In the genomic region with DNA sequence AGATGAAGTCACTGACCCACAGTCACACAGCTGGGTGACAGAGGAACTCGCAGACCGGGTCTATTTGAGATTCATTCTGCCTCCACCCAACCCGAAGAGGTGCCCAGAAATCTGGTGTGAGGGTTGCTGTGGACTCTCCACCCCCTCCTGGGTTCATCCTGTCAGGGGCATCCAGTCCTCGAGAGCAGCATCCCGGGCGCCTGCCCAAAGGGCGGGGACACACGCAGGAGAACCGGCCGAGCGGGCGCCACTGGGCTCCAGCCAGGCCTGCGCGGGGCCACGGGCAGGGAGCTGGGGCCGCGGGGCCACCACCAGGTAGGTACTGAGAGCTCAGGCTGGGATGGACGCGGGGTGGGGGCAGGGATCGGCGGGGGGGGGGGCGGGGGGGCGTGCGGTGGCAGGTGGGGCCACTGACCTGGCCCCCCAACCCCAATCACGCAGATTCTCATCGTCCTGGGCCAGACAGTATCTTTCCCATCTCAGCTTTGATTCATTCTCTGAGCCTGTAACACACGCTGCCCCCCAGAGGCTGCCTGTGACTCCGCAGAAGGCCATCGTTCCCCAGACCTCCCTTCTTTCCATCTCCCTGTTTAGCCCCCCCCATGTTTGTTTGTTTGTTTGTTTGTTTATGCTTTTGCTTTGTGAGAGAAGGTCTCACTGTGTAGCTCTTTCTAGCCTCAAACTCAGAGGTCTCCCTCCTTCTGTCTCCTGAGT, we compare ENCODE assay signal across 8 mouse cellular contexts. TPM values are rescaled to one million over a fixed set of nuclear protein-coding genes. Genes with fewer than 3 reads are reported as not detected.
DNase-seq lines count a peak whose midpoint lies in the region; ATAC-seq and TF ChIP-seq lines count a peak whose summit lies in the region.

TSS of gene Nkpd1 (plus strand) at position 187 of the 714 bp plus-strand sequence.

- H3K27ac ChIP-seq in heart, embryonic 15.5 days, result no peak within 1 kb of the TSS
- no peak within 1 kb of the TSS for H3K27ac ChIP-seq in MEL (ENCODE audit: control insufficient read depth, low read depth, low read length)
- no peak within 1 kb of the TSS for H3K27ac ChIP-seq in embryonic facial prominence, embryonic 13.5 days
- 0 out of 2 replicates have a peak within 1 kb of the TSS, but pooled peaks have one; percentile 26 for H3K27ac ChIP-seq in limb, embryonic 10.5 days
- H3K27ac ChIP-seq in neural tube, embryonic 14.5 days (ENCODE audit: low read depth, low read length), result no peak within 1 kb of the TSS

- TF ChIP-seq RAD21 in MEL (IDR thresholded peaks at IDR 0.05; ENCODE audit: low read depth, low read length), result peak; percentile 15

- peaks cover 64% of the 10 kb centered on the region for H3K27me3 ChIP-seq in heart, embryonic 15.5 days
- no peaks in the 10 kb centered on the region for H3K27me3 ChIP-seq in MEL (ENCODE audit: control insufficient read depth in 1 of 2, insufficient read depth in 2 of 2, low read length in 2 of 2)
- peaks cover 68% of the 10 kb centered on the region for H3K27me3 ChIP-seq in embryonic facial prominence, embryonic 13.5 days
- H3K27me3 ChIP-seq in limb, embryonic 10.5 days (ENCODE audit: low read depth, poor library complexity, severe bottlenecking), result peaks cover 69% of the 10 kb centered on the region
- peaks cover 38% of the 10 kb centered on the region for H3K27me3 ChIP-seq in neural tube, embryonic 14.5 days (ENCODE audit: control insufficient read depth, insufficient read depth, low read length)

- peaks cover 2% of the 10 kb centered on the region; the same call in 1 of the 2 replicates for H3K79me2 ChIP-seq in MEL (ENCODE audit: control insufficient read depth, insufficient read depth, low read length, poor library complexity)

- TF ChIP-seq POLR2A in MEL (IDR thresholded peaks at IDR 0.05; ENCODE audit: control insufficient read depth in 1 of 2, insufficient read depth in 1 of 2, low read depth in 1 of 2, low read length in 2 of 2, poor library complexity in 1 of 2), result no peak

- H3K9me3 ChIP-seq in heart, embryonic 15.5 days (replicated peaks), result no peaks in the 10 kb centered on the region
- H3K9me3 ChIP-seq in MEL (replicated peaks; ENCODE audit: insufficient read depth, low read length), result no peaks in the 10 kb centered on the region
- H3K9me3 ChIP-seq in embryonic facial prominence, embryonic 13.5 days, result no peaks in the 10 kb centered on the region
- H3K9me3 ChIP-seq in limb, embryonic 10.5 days (replicated peaks), result no peaks in the 10 kb centered on the region
- no peaks in the 10 kb centered on the region for H3K9me3 ChIP-seq in neural tube, embryonic 14.5 days (ENCODE audit: control insufficient read depth, low read length)

- 4% methylated on average over 28 of the region's 29 CpGs for WGBS in heart, embryonic 15.5 days
- 6% methylated on average over 20 of the region's 29 CpGs for WGBS in embryonic facial prominence, embryonic 13.5 days
- WGBS in limb, embryonic 10.5 days, result 6% methylated on average over 29 of the region's 29 CpGs
- WGBS in neural tube, embryonic 14.5 days, result 6% methylated on average over 19 of the region's 29 CpGs

- H3K9ac ChIP-seq in heart, embryonic 15.5 days, result peak within 1 kb of the TSS; percentile 38
- H3K9ac ChIP-seq in MEL (ENCODE audit: control insufficient read depth, low read depth, low read length, poor library complexity, severe bottlenecking), result no peak within 1 kb of the TSS
- peak within 1 kb of the TSS; percentile 65 for H3K9ac ChIP-seq in embryonic facial prominence, embryonic 13.5 days
- H3K9ac ChIP-seq in neural tube, embryonic 14.5 days (replicated peaks; ENCODE audit: low read depth, low read length), result peak within 1 kb of the TSS; percentile 52

- no peak for TF ChIP-seq EP300 in MEL (IDR thresholded peaks at IDR 0.05; ENCODE audit: low read depth in 1 of 2, low read length in 2 of 2)

- DNase-seq in heart, adult 18-20 months, result no peak
- peak; percentile 23 for DNase-seq in MEL (ENCODE audit: low read depth, low spot score)
- DNase-seq in limb, embryonic 10.5 days (ENCODE audit: low spot score), result peak; percentile 51
- no peak for DNase-seq in thymus, postnatal 36 days
- no peak for DNase-seq in gastrocnemius, postnatal 10 days

- H3K4me3 ChIP-seq in heart, embryonic 15.5 days, result peak within 1 kb of the TSS; percentile 17; the same call in 1 of the 2 replicates
- H3K4me3 ChIP-seq in MEL (ENCODE audit: control insufficient read depth in 1 of 2, insufficient read depth in 1 of 2, low read depth in 2 of 2, low read length in 2 of 2), result no peak within 1 kb of the TSS
- H3K4me3 ChIP-seq in embryonic facial prominence, embryonic 13.5 days, result peak within 1 kb of the TSS; percentile 22
- peak within 1 kb of the TSS; percentile 42 for H3K4me3 ChIP-seq in limb, embryonic 10.5 days
- peak within 1 kb of the TSS; percentile 9; the same call in 1 of the 2 replicates for H3K4me3 ChIP-seq in neural tube, embryonic 14.5 days (ENCODE audit: low read depth, low read length)

- peak; percentile 43 to 77 (median 60) for TF ChIP-seq CTCF in MEL (IDR thresholded peaks at IDR 0.05 in 2 of 3, conservative IDR thresholded peaks at IDR 0.05 in 1 of 3; ENCODE audit: control insufficient read depth in 1 of 3, insufficient read depth in 1 of 3, low read depth in 2 of 3, low read length in 3 of 3, poor library complexity in 1 of 3, severe bottlenecking in 1 of 3)

- no peaks in the 10 kb centered on the region for H3K36me3 ChIP-seq in heart, embryonic 15.5 days
- H3K36me3 ChIP-seq in MEL (ENCODE audit: control insufficient read depth in 1 of 2, insufficient read depth in 2 of 2, low read length in 2 of 2), result no peaks in the 10 kb centered on the region
- no peaks in the 10 kb centered on the region for H3K36me3 ChIP-seq in embryonic facial prominence, embryonic 13.5 days
- no peaks in the 10 kb centered on the region for H3K36me3 ChIP-seq in limb, embryonic 10.5 days
- H3K36me3 ChIP-seq in neural tube, embryonic 14.5 days (ENCODE audit: control insufficient read depth, insufficient read depth, low read length), result no peaks in the 10 kb centered on the region

- ATAC-seq in heart, embryonic 15.5 days (replicated peaks; ENCODE audit: insufficient number of reproducible peaks, insufficient read depth, low FRiP score, low read depth), result no peak
- no peak for ATAC-seq in embryonic facial prominence, embryonic 13.5 days (ENCODE audit: insufficient number of reproducible peaks, insufficient read depth, low FRiP score, low TSS enrichment, low read depth)
- no peak for ATAC-seq in neural tube, embryonic 14.5 days (ENCODE audit: low read depth)

- peaks cover 19% of the 10 kb centered on the region for H3K4me1 ChIP-seq in heart, embryonic 15.5 days (replicated peaks)
- H3K4me1 ChIP-seq in MEL (ENCODE audit: control insufficient read depth in 1 of 2, insufficient read depth in 2 of 2, low read length in 2 of 2), result peaks cover 0 to 4% of the 10 kb centered on the region in 2 experiments; a peak in 2 of 4 replicates
- peaks cover 17% of the 10 kb centered on the region for H3K4me1 ChIP-seq in embryonic facial prominence, embryonic 13.5 days
- H3K4me1 ChIP-seq in limb, embryonic 10.5 days, result peaks cover 31% of the 10 kb centered on the region
- H3K4me1 ChIP-seq in neural tube, embryonic 14.5 days (ENCODE audit: control insufficient read depth, insufficient read depth, low read length), result peaks cover 7% of the 10 kb centered on the region; the same call in 1 of the 2 replicates

- peak within 1 kb of the TSS; percentile 45 for H3K4me2 ChIP-seq in heart, embryonic 15.5 days
- H3K4me2 ChIP-seq in embryonic facial prominence, embryonic 13.5 days, result peak within 1 kb of the TSS; percentile 51
- H3K4me2 ChIP-seq in neural tube, embryonic 14.5 days (ENCODE audit: low read depth, low read length), result peak within 1 kb of the TSS; percentile 38; the same call in 1 of the 2 replicates

TF ChIP-seq in MEL, 35 proteins besides CTCF, POLR2A, EP300 and RAD21:
- TF ChIP-seq SMC3 (IDR thresholded peaks at IDR 0.05; ENCODE audit: low read depth, low read length) (peak; percentile 36; the same call in 1 of the 2 replicates), ZMIZ1 (IDR thresholded peaks at IDR 0.05; ENCODE audit: low read depth, low read length) (no peak)
TF ChIP-seq in MEL: peak in this region for 1.

RNA-seq across cellular contexts. Expression of gene Nkpd1, which starts in this region (rescaled TPM):
- not detected in 2 replicates for polyA plus RNA-seq in heart, embryonic 15.5 days (2015; fragmentation: Nextera tagmentation; extraction: Ambion mirVana)
- total RNA-seq in heart, adult 18-20 months (2021), result under 1 TPM in 1 of 2 experiments, not detected in 1; 0.18 TPM
- 0.07 and 0.35 TPM in 2 replicates for total RNA-seq in MEL (2012; rRNA removed)
- polyA plus RNA-seq in MEL (2012; ENCODE audit: insufficient read depth in 1 of 2, insufficient read length in 2 of 2, low read depth in 1 of 2, low replicate concordance in 2 of 2, missing spikeins in 1 of 2), result under 1 TPM in 1 of 2 experiments, not detected in 1; 0.33 TPM
- polyA plus RNA-seq in embryonic facial prominence, embryonic 13.5 days (2015; fragmentation: Nextera tagmentation; extraction: Ambion mirVana), result 0.08 and 0.15 TPM in 2 replicates
- polyA plus RNA-seq in limb, embryonic 10.5 days (2016; fragmentation: Nextera tagmentation; extraction: Ambion mirVana), result 0.10 and 0.11 TPM in 2 replicates
- 0.52 and 1.2 TPM in 2 replicates for polyA plus RNA-seq in neural tube, embryonic 14.5 days (2014; fragmentation: Nextera tagmentation; extraction: Ambion mirVana)
- total RNA-seq in gastrocnemius, postnatal 10 days (2021), result not detected

Comparison
In these comparisons a context has a peak if more than half of its experiments do, and no peak if none do; other contexts are left out.
1. Peak in DNase-seq in MEL; RNA of the gene not detected or under 1 TPM.
2. Peak in DNase-seq, H3K4me3 ChIP-seq and H3K27ac ChIP-seq in limb, embryonic 10.5 days; RNA of the gene not detected or under 1 TPM.
3. H3K4me3 ChIP-seq: peak in heart, embryonic 15.5 days (single experiment), embryonic facial prominence, embryonic 13.5 days (single experiment) and neural tube, embryonic 14.5 days (single experiment); none in MEL (0 of 2).
4. Peak in every context shown above with its lines, with median percentiles within 50 percentile points of each other: H3K4me2 ChIP-seq.